Mouse (Mus musculus) heart, adult 11 months (tissue): ENCODE measurements at regions not wholly inside any gene's neighbourhood (a gene's known extent, or its start where the extent isn't known, plus 50 kb on each side); places are given as distances from the start of the nearest gene placed in this dataset.

ENCODE experiments used
- DNase-seq: peaks from one replicate; pipeline ENCODE4 v3.0.0; 2022

GRCm38 (mm10) chr9:113486494-113487081 is 221.5 kb downstream of the Pdcd6ip start:
- DNase-seq: peak; percentile 87

GRCm38 (mm10) chr9:113479897-113480296 is 228.2 kb downstream of the Pdcd6ip start:
- DNase-seq: no peak

GRCm38 (mm10) chr9:113478761-113479265 is 229.2 kb downstream of the Pdcd6ip start:
- DNase-seq: no peak

GRCm38 (mm10) chr9:113471781-113472180 is 236.3 kb downstream of the Pdcd6ip start:
- peak; percentile 90 for DNase-seq

GRCm38 (mm10) chr9:113462888-113463287 is 245.2 kb downstream of the Pdcd6ip start:
- DNase-seq: peak; percentile 43

- peak; percentile 70 for DNase-seq
Observed at GRCm38 (mm10) chr9:113462267-113462887, 245.7 kb downstream of the Pdcd6ip start.

GRCm38 (mm10) chr9:113459885-113460284 is 248.2 kb downstream of the Pdcd6ip start:
- peak; percentile 72 for DNase-seq

- no peak for DNase-seq
Observed at GRCm38 (mm10) chr9:113459221-113459620, 248.8 kb downstream of the Pdcd6ip start.

- DNase-seq: peak; percentile 53
Observed at GRCm38 (mm10) chr9:113458741-113459154, 249.3 kb downstream of the Pdcd6ip start.

GRCm38 (mm10) chr9:113457169-113457850 is 250.7 kb downstream of the Pdcd6ip start:
- DNase-seq: peak; percentile 52

- peak; percentile 39 for DNase-seq
Observed at GRCm38 (mm10) chr9:113455577-113455976, 252.5 kb downstream of the Pdcd6ip start.

- DNase-seq: no peak
Observed at GRCm38 (mm10) chr9:113453231-113453630, 254.8 kb downstream of the Pdcd6ip start.

- DNase-seq: no peak
Observed at GRCm38 (mm10) chr9:113441770-113442411, 266.2 kb downstream of the Pdcd6ip start.

GRCm38 (mm10) chr9:113438394-113438793 is 269.7 kb downstream of the Pdcd6ip start:
- DNase-seq: no peak

GRCm38 (mm10) chr9:113435921-113436320 is 272.1 kb downstream of the Pdcd6ip start:
- no peak for DNase-seq

- DNase-seq: no peak
Observed at GRCm38 (mm10) chr9:113433424-113433823, 274.6 kb downstream of the Pdcd6ip start.

GRCm38 (mm10) chr9:113432601-113433179 is 275.4 kb downstream of the Pdcd6ip start:
- no peak for DNase-seq

GRCm38 (mm10) chr9:113430411-113430810 is 277.6 kb downstream of the Pdcd6ip start:
- DNase-seq: no peak

- DNase-seq: no peak
Observed at GRCm38 (mm10) chr9:113427281-113427680, 280.8 kb downstream of the Pdcd6ip start.

GRCm38 (mm10) chr9:113426324-113426723 is 281.7 kb downstream of the Pdcd6ip start:
- no peak for DNase-seq

GRCm38 (mm10) chr9:113421645-113422044 is 286.4 kb downstream of the Pdcd6ip start:
- no peak for DNase-seq

GRCm38 (mm10) chr9:113421121-113421520 is 286.9 kb downstream of the Pdcd6ip start:
- DNase-seq: no peak

- no peak for DNase-seq
Observed at GRCm38 (mm10) chr9:113419801-113420200, 288.3 kb downstream of the Pdcd6ip start.
